Mouse (Mus musculus) layer of hippocampus, adult 9-11 months (tissue): ENCODE measurements around the gene Rhno1.
A peak's percentile ranks its signal among the peaks of the same experiment; 100 is the strongest.
"Not testable (repeated sequence)": the region's sequence is repeated elsewhere in the genome, so short reads cannot be mapped to it uniquely, and the experiment has no call there.

Source experiments
- DNase-seq: peaks from one replicate; pipeline ENCODE4 v3.0.0; 2022

Rhno1 gene

DNA sequence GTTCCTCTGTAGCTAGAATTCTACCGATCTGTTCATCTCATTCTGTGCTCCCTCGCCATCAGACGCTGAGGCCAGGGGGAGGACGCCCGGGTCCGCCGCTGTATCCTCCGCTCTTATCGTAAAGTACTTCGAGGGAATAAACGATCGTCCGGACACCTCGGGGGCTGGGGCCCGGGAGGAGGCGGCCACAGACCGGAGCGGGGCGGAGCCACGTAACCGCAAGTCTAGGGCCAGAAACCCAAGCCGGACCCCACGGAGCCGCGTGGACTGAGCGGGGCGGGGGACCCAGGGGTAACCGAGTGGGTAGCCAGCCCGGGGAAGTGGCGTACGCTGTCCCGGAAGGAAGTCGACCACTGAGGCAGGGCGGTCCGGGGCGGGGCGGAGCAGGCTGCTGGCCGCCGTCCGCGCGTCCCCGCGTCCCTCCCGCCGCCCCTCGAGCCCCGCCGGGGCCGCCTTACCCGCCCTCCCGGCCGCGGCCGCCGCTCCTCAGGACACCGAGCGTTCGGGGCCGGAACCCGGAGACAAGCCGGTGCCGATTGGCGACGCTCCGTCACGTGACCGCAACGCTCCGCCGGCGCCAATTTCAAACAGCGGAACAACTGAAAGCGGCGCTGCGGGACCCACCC lies at the start of gene Rhno1, which contains the start of gene Foxm1:
Rhno1 (minus strand) TSS at position 531 of the 626 bp plus-strand sequence.
Foxm1 (plus strand) TSS at position 587 of the 626 bp plus-strand sequence.
- peak; percentile 79 for DNase-seq

- DNase-seq, result peak; percentile 64
Observed at GRCm38 (mm10) chr6:128411115-128411514, 48.4 kb upstream of the Rhno1 start.

DNA sequence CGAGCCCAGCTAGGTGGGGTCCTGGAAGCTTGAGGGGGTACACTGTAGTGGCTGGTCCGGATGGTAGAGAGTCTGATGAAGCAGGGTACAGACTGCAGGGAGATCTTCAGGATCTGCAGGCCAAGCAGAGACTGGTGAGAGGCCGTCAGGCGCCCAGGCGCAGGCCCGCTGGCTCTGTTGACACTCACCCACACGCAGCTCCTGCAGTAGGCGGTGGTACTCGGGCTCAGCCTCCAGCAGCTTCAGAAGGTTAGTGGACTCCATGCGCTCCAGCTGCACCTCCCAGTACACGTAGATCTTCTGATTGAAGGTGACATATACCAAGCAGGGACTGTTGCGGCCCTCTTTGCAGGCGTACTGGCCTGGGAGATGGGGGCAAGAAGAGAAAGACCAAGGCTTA lies 47.6 kb upstream of the Rhno1 start:
- no peak for DNase-seq

DNA sequence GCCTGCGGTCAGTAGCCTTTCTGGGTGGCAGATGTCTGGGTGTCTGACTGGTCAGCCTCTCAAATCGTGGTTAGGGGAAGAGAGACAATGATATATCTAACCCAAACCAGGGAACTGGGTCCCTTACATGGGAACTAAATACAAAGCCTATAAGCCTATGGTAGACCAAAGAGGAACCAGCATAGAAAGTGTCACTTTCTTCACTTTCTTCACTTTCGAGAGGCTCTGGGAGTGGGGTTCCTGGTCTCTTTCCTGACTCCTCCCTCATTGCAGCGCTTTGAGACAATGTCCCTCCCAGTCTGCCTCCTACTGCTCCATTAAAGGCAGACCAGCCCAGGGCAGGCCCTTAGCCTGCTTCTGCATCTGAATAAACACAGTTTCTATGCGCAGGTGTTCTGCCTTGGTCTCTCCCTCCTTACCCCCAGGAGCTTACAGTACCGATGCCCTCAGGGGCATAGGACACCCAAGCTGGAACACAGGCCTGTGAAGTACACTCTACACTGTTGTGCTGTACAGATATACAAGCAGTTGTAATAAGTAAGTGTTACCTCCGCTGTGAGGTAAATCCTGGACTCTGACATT lies 45.9 kb upstream of the Rhno1 start:
- DNase-seq, result no peak

GRCm38 (mm10) chr6:128404708-128405107 lies 42.0 kb upstream of the Rhno1 start:
- DNase-seq, result no peak

- peak; percentile 40 for DNase-seq
Observed at GRCm38 (mm10) chr6:128399421-128400185, 36.9 kb upstream of the Rhno1 start.

GRCm38 (mm10) chr6:128398996-128399395 lies 36.3 kb upstream of the Rhno1 start, which contains the start of gene Nrip2:
Gene Nrip2 (plus strand): TSS chr6:128399296.
- no peak for DNase-seq

- DNase-seq, result peak; percentile 42
Observed at GRCm38 (mm10) chr6:128397574-128398261, 35.0 kb upstream of the Rhno1 start.

DNA sequence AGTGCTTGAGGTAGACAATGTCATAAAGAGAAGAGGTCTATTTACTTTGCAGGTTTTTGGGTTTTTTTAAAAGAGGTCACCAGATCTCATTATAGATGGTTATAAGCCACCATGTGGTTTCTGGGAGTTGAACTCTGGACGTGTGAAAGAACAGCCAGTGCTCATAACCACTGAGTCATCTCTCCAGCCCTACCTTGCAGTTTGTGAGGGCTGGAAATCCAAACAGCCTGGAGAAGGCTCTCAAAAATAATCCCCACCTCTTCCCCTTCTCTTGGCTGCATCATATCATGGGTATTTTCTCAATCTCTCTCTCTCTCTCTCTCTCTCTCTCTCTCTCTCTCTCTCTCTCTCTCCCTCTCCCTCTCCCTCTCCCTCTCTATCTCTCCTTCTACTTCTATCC lies 28.0 kb upstream of the Rhno1 start:
- no peak for DNase-seq

- DNase-seq, result no peak
Observed at GRCm38 (mm10) chr6:128389185-128389584, 26.5 kb upstream of the Rhno1 start.

DNA sequence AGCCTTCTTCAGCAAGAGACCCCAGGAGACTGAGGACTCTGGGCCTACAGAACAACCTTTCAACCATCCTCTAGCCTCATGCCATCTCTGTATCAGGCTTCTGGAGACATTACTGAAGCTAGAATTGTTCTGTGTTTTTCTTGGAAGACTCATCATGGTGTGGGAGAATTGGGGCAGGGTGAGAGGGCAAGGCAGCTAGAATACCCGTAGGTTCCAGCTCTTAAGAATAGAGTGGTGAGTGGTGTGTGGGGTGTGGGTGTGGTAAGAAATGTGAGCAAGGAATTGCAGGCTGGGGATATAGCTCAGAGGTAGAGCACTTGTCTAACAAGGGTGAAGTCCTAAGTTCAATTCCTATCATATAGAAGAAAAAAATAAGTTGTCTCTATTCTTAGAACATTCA lies 22.3 kb upstream of the Rhno1 start:
- no peak for DNase-seq

GRCm38 (mm10) chr6:128383752-128384151 lies 21.0 kb upstream of the Rhno1 start:
- DNase-seq, result no peak

DNA sequence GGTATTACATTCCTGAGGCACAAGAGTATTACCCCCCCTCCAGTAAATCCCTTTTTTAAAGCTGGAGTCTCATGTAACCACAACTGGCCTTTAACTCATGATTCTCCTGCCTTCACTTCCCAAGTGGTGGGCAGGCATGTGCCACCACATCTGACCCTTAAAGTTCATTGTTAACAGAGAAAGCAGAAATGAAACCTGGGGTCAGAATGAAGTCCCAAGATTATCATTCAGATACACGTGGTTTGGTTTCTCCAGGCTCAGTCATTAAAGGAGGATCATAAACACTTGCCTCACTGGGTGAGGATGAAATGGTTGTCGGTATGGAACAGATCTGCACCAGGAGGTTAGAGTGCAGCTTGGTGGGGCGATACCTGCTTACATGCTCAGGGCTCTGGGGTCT lies 18.5 kb upstream of the Rhno1 start:
- DNase-seq, result no peak

DNA sequence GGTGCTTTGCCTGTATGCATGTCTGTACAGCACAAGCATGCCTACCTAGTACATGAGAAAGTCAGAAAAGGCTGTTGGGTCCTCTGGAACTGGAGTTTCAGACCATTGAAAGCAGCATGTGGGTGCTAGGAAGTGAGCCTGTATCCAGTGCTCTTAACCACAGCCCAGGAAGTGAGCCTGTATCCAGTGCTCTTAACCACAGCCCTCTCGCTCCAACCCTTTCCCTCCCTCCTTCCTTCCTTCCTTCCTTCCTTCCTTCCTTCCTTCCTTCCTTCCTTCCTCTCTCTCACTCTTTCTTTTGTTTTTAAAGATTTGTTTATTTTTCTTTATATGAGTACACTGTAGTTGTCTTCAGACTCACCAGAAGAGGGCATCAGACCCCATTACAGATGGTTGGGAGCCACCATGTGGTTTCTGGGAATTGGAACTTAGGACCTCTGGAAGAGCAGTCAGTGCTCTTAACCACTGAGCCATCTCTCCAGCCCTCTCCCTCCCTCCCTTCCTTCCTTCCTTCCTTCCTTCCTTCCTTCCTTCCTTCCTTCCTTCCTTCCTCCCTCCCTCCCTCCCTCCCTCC lies 18.0 kb upstream of the Rhno1 start:
- DNase-seq, result not testable (repeated sequence)

GRCm38 (mm10) chr6:128379636-128380035 lies 16.9 kb upstream of the Rhno1 start:
- DNase-seq, result no peak

- no peak for DNase-seq
Observed at GRCm38 (mm10) chr6:128376371-128377085, 13.8 kb upstream of the Rhno1 start.

- DNase-seq, result peak; percentile 71
Observed at GRCm38 (mm10) chr6:128375192-128375591, 12.5 kb upstream of the Rhno1 start, which contains the start of the genes Tex52 and Gm44596. Gene Tex52 (plus strand): TSS chr6:128375456. Gene Gm44596 (plus strand): TSS chr6:128375503.

- no peak for DNase-seq
Observed at GRCm38 (mm10) chr6:128370040-128370439, 7.3 kb upstream of the Rhno1 start.

GRCm38 (mm10) chr6:128366466-128366865 lies 3.8 kb upstream of the Rhno1 start:
- no peak for DNase-seq

DNA sequence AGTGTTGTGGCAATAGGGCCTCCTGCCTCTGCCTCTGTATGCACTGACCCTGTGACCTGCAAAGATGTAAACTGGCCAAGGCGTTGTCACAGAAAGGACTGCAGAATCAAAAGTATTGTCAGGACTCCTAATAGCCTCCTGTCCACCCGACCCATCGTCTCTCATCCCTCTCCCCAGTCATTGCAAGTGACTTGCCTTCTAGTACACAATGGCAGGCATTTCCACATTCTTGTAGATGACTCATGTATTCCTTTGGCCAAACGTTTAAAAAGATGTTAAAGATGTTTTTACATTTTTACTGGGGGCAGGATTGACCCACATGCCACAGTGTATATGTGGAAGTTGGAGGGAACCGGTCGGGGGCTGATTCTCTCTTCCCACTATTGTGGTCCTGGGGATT lies 2.0 kb upstream of the Rhno1 start:
- DNase-seq, result no peak

GRCm38 (mm10) chr6:128363007-128363825 lies 505 bp upstream of the Rhno1 start:
- DNase-seq, result no peak
